Mouse (Mus musculus): ENCODE results near the gene Fbxw4. TPM values are rescaled to one million over a fixed set of nuclear protein-coding genes. Genes with fewer than 3 reads are reported as not detected.
A peak's percentile ranks its signal among the peaks of the same experiment; 100 is the strongest.

Gene Fbxw4
- total and polyA plus RNA-seq, 3 experiments, result 28.1 to 61.5 (median 31.2) TPM

GRCm38 (mm10) chr19:45587509-45588292 is 72.4 kb downstream of the Fbxw4 start:
- intact Hi-C loops (cut with DNase I), result no loop called here
- Histone ChIP-seq H3K4me3 (no peak overlapping the region), H3K36me3 (ENCODE audit: control insufficient read depth, insufficient read depth, low read length) (peaks cover 4% of the 10 kb centered on the region), H3K27me3 (ENCODE audit: control insufficient read depth, insufficient read depth, low read length) (no peaks in the 10 kb centered on the region), H3K79me2 (replicated peaks; ENCODE audit: control insufficient read depth, insufficient read depth, low read length) (no peaks in the 10 kb centered on the region), H3K9ac (ENCODE audit: low read depth, low read length) (no peak overlapping the region), H3K27ac (no peak overlapping the region), H3K4me1 (ENCODE audit: control insufficient read depth, insufficient read depth, low read length) (peaks cover 7% of the 10 kb centered on the region)
- 81% methylated on average over 6 of the region's 6 CpGs for WGBS
- peak in 1 of 2 experiments; percentile 62 for DNase-seq
- TF ChIP-seq CTCF (IDR thresholded peaks at IDR 0.05), result no peak
- 0 out of 2 replicates have a peak, but pooled peaks have one; percentile 37 for TF ChIP-seq EP300 (IDR thresholded peaks at IDR 0.05; ENCODE audit: insufficient read depth, low read depth, low read length)

GRCm38 (mm10) chr19:45586850-45587249 is 73.3 kb downstream of the Fbxw4 start:
- Histone ChIP-seq H3K9ac (ENCODE audit: low read depth, low read length) (no peak overlapping the region), H3K27me3 (ENCODE audit: control insufficient read depth, insufficient read depth, low read length) (no peaks in the 10 kb centered on the region), H3K27ac (no peak overlapping the region), H3K4me1 (ENCODE audit: control insufficient read depth, insufficient read depth, low read length) (peaks cover 5% of the 10 kb centered on the region), H3K4me3 (no peak overlapping the region), H3K36me3 (ENCODE audit: control insufficient read depth, insufficient read depth, low read length) (peaks cover 4% of the 10 kb centered on the region), H3K79me2 (replicated peaks; ENCODE audit: control insufficient read depth, insufficient read depth, low read length) (no peaks in the 10 kb centered on the region)
- DNase-seq, result no peak
- TF ChIP-seq CTCF (IDR thresholded peaks at IDR 0.05), result no peak
- TF ChIP-seq POLR2A (IDR thresholded peaks at IDR 0.05; ENCODE audit: insufficient read depth, low read depth, low read length), result no peak
- TF ChIP-seq EP300 (IDR thresholded peaks at IDR 0.05; ENCODE audit: insufficient read depth, low read depth, low read length), result no peak
- intact Hi-C loops (cut with DNase I), result no loop called here
- WGBS, result 70% methylated on average over 3 of the region's 3 CpGs

GRCm38 (mm10) chr19:45584856-45585620 is 75.1 kb downstream of the Fbxw4 start:
- no peaks in the 10 kb centered on the region for H3K36me3 ChIP-seq (ENCODE audit: control insufficient read depth, insufficient read depth, low read length)
- DNase-seq, result no peak
- no peak overlapping the region for H3K27ac ChIP-seq
- H3K79me2 ChIP-seq (replicated peaks; ENCODE audit: control insufficient read depth, insufficient read depth, low read length), result no peaks in the 10 kb centered on the region
- H3K9ac ChIP-seq (ENCODE audit: low read depth, low read length), result no peak overlapping the region
- H3K27me3 ChIP-seq (ENCODE audit: control insufficient read depth, insufficient read depth, low read length), result no peaks in the 10 kb centered on the region
- H3K4me3 ChIP-seq, result no peak overlapping the region
- intact Hi-C loops (cut with DNase I), result no loop called here
- TF ChIP-seq POLR2A (IDR thresholded peaks at IDR 0.05; ENCODE audit: insufficient read depth, low read depth, low read length) (no peak), CTCF (IDR thresholded peaks at IDR 0.05) (no peak), EP300 (IDR thresholded peaks at IDR 0.05; ENCODE audit: insufficient read depth, low read depth, low read length) (no peak)
- 65% methylated on average over 9 of the region's 9 CpGs for WGBS
- H3K4me1 ChIP-seq (ENCODE audit: control insufficient read depth, insufficient read depth, low read length), result peaks cover 4% of the 10 kb centered on the region; the same call in 1 of the 2 replicates

GRCm38 (mm10) chr19:45583136-45583535 is 77.0 kb downstream of the Fbxw4 start:
- no peak for TF ChIP-seq POLR2A (IDR thresholded peaks at IDR 0.05; ENCODE audit: insufficient read depth, low read depth, low read length)
- no peak for TF ChIP-seq CTCF (IDR thresholded peaks at IDR 0.05)
- no peak for TF ChIP-seq EP300 (IDR thresholded peaks at IDR 0.05; ENCODE audit: insufficient read depth, low read depth, low read length)
- no peak for DNase-seq
- WGBS, result 89% methylated on average over 6 of the region's 6 CpGs
- H3K4me3 ChIP-seq, result no peak overlapping the region
- no peaks in the 10 kb centered on the region for H3K36me3 ChIP-seq (ENCODE audit: control insufficient read depth, insufficient read depth, low read length)
- H3K27me3 ChIP-seq (ENCODE audit: control insufficient read depth, insufficient read depth, low read length), result no peaks in the 10 kb centered on the region
- no peaks in the 10 kb centered on the region for H3K79me2 ChIP-seq (replicated peaks; ENCODE audit: control insufficient read depth, insufficient read depth, low read length)
- H3K27ac ChIP-seq, result no peak overlapping the region
- H3K4me1 ChIP-seq (ENCODE audit: control insufficient read depth, insufficient read depth, low read length), result peaks cover 4% of the 10 kb centered on the region; the same call in 1 of the 2 replicates
- H3K9ac ChIP-seq (ENCODE audit: low read depth, low read length), result no peak overlapping the region
- intact Hi-C loops (cut with DNase I), result no loop called here

DNA sequence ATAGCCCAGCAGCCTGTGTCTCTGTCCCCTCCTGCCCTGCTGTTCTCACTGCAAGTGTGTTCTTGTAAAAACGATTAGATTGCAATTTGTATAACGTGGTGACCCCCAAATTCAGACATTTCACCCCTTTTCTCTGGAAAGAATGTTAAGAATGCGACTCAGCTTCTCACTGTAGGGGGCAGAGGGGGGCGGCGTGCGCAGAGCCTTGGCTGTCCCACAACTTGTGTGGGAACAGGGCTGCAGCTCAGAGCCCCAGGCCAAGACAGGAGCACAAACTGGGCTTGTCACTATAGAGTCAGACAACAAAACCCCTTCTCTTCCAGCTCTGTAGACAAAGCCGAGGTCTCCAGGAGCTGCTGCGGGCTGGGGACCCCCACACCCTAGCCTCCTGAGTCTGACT is 78.0 kb downstream of the Fbxw4 start:
- Histone ChIP-seq H3K4me1 (ENCODE audit: control insufficient read depth, insufficient read depth, low read length) (no peaks in the 10 kb centered on the region), H3K36me3 (ENCODE audit: control insufficient read depth, insufficient read depth, low read length) (no peaks in the 10 kb centered on the region), H3K27ac (no peak overlapping the region), H3K79me2 (replicated peaks; ENCODE audit: control insufficient read depth, insufficient read depth, low read length) (no peaks in the 10 kb centered on the region), H3K9ac (ENCODE audit: low read depth, low read length) (no peak overlapping the region), H3K4me3 (no peak overlapping the region), H3K27me3 (ENCODE audit: control insufficient read depth, insufficient read depth, low read length) (no peaks in the 10 kb centered on the region)
- intact Hi-C loops (cut with DNase I), result no loop called here
- 60% methylated on average over 8 of the region's 8 CpGs for WGBS
- DNase-seq, result no peak
- no peak for TF ChIP-seq EP300 (IDR thresholded peaks at IDR 0.05; ENCODE audit: insufficient read depth, low read depth, low read length)
- TF ChIP-seq POLR2A (IDR thresholded peaks at IDR 0.05; ENCODE audit: insufficient read depth, low read depth, low read length), result no peak
- no peak for TF ChIP-seq CTCF (IDR thresholded peaks at IDR 0.05)

DNA sequence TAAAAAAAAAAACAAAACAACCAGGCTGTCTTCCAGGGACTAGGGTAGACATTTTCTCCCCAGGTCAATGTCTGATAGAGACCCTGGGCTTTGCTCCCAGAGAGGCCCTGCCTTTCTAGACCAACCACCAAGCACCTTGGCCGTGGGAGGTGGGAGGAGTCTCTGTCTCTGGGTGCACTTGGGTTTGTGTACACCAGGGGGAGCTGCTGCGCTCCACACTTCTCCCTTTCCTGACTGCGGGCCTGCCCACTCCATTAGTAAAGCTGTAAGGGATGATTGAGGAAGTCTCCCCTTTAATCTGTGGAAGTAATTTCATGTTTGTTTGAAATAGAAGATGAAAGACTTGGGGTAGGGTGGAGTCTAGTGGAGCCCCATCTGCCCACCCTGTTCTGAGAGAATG is 78.9 kb downstream of the Fbxw4 start:
- H3K9ac ChIP-seq (ENCODE audit: low read depth, low read length), result no peak overlapping the region
- no peak for DNase-seq
- H3K27ac ChIP-seq, result no peak overlapping the region
- H3K4me1 ChIP-seq (ENCODE audit: control insufficient read depth, insufficient read depth, low read length), result no peaks in the 10 kb centered on the region
- TF ChIP-seq CTCF (IDR thresholded peaks at IDR 0.05) (peak; percentile 69), EP300 (IDR thresholded peaks at IDR 0.05; ENCODE audit: insufficient read depth, low read depth, low read length) (no peak)
- H3K36me3 ChIP-seq (ENCODE audit: control insufficient read depth, insufficient read depth, low read length), result no peaks in the 10 kb centered on the region
- intact Hi-C loops (cut with DNase I), result no loop called here
- H3K4me3 ChIP-seq, result no peak overlapping the region
- WGBS, result 58% methylated on average over 3 of the region's 3 CpGs
- H3K27me3 ChIP-seq (ENCODE audit: control insufficient read depth, insufficient read depth, low read length), result no peaks in the 10 kb centered on the region
- no peaks in the 10 kb centered on the region for H3K79me2 ChIP-seq (replicated peaks; ENCODE audit: control insufficient read depth, insufficient read depth, low read length)

Measured in heart, adult 2 months (tissue).